Mouse (Mus musculus): ENCODE measurements at regions not wholly inside any gene's neighbourhood (a gene's known extent, or its start where the extent isn't known, plus 50 kb on each side); places are given as distances from the start of the nearest gene placed in this dataset.

DNA sequence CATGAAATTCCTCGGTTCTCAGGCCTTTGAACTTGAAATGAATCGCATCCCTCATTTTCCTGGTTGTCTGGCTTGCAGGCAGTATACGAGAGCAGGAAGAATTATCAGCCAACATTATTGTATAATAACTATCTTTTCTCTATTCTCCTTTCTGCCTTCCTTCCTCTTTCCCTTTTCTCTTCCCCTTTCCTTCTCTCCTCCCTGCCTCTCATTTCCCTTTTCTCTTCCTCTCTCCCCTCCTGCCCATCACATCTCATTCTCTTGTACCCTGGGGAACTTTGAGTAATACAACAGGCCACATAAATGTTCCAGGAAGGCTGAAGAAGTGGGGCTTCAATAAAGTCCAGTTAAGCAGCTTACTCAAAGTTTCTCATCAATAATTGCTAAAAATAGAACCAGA lies 2831.1 kb downstream of the 9330182O14Rik start:
- intact Hi-C loops (cut with DNase I) = loop anchor here (10.0 kb wide), 1 partner anchor 569 kb away; no protein-coding TSS in a partner anchor

More for the DNA sequence above, 2831.1 kb downstream of the 9330182O14Rik start:
- DNase-seq (ENCODE audit: low spot score) = no peak
